Mouse (Mus musculus): ENCODE data around the gene Olfr1414.

GRCm38 (mm10) chr1:92536972-92537371 is 18.5 kb upstream of the Olfr1414 start:
- TF ChIP-seq CTCF (conservative IDR thresholded peaks at IDR 0.05; ENCODE audit: low read length) = no peak
- TF ChIP-seq POU5F1 (IDR thresholded peaks at IDR 0.05; ENCODE audit: borderline replicate concordance, low read length) = no peak
